Mouse (Mus musculus): ENCODE measurements at regions not wholly inside any gene's neighbourhood (a gene's known extent, or its start where the extent isn't known, plus 50 kb on each side); places are given as distances from the start of the nearest gene placed in this dataset.

DNA sequence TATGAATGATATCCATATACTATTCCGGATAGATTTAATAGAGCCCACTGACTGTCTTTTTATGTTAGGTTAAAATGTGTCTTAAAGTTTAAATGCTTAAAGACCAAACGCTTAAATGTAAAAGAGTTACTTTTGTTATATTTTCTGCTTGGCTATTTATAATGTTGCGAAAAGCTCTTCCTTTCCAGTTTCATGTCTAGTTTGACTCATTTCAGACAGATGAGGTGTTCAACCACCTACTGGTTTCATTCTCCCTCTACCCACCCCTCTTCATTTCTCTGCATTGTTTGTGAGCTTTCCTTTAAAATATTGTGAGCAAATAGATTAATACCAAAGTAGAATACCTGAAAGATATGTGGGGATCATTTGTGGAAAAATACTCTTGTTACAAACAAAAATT is 1163.8 kb downstream of the D3Ertd751e start:
- TF ChIP-seq CTCF (IDR thresholded peaks at IDR 0.05; ENCODE audit: borderline replicate concordance, insufficient read depth, low read length) (no peak), POLR2A (IDR thresholded peaks at IDR 0.05; ENCODE audit: low read depth, low read length) (no peak)
